Mouse (Mus musculus) central nervous system, embryonic 14 days (tissue): ENCODE results near the gene Elovl3. TPM values are rescaled to one million over a fixed set of nuclear protein-coding genes. Genes with fewer than 3 reads are reported as not detected.

Experiments used
- polyA plus RNA-seq: library from polyadenylated mRNA; depleted of rRNA; stranded (reverse); fragments of >200 nt; gene quantifications from 2 replicates; pipeline ENCODE4 v1.2.3, GENCODE M21; 2012; rRNA removed

Elovl3 gene
- not detected in 2 replicates for polyA plus RNA-seq

DNA sequence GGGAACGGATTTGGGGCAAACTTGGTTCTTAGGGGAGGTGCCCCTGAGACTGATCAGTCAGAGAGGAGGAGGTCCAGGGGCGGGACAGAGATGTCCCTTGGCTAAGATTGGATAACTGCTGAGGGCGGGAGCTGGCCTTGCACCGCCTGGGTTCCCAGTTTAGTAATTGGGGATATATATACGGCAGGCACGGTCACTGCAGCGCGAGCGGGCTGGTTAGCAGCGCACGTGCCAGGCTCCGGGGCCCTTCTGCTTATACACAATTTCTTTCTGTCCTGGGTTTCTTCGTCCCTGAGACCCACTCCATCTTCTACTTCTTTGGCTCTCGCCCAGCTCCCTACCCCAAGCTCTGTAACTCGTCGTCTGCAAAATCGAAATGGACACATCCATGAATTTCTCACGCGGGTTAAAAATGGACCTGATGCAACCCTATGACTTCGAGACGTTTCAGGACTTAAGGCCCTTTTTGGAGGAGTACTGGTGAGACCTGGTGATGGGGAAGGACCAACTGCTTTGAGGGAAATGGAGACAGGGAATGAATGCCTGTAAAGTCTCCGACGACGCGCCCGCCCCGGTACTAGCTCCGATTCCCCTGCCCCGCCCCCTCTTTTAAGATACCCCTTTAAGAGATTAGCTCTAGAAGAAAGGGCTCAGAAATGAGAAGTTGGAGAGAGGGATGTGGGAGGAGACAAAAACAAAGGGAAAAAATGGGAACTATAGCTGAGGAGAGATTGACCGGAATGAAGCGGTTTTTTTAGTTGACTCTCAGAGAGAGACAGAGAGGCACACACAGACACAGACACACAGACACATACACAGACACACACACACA, at the start of gene Elovl3:
Gene Elovl3, plus strand, starts transcription at position 204 of the 832 bp plus-strand sequence.

DNA sequence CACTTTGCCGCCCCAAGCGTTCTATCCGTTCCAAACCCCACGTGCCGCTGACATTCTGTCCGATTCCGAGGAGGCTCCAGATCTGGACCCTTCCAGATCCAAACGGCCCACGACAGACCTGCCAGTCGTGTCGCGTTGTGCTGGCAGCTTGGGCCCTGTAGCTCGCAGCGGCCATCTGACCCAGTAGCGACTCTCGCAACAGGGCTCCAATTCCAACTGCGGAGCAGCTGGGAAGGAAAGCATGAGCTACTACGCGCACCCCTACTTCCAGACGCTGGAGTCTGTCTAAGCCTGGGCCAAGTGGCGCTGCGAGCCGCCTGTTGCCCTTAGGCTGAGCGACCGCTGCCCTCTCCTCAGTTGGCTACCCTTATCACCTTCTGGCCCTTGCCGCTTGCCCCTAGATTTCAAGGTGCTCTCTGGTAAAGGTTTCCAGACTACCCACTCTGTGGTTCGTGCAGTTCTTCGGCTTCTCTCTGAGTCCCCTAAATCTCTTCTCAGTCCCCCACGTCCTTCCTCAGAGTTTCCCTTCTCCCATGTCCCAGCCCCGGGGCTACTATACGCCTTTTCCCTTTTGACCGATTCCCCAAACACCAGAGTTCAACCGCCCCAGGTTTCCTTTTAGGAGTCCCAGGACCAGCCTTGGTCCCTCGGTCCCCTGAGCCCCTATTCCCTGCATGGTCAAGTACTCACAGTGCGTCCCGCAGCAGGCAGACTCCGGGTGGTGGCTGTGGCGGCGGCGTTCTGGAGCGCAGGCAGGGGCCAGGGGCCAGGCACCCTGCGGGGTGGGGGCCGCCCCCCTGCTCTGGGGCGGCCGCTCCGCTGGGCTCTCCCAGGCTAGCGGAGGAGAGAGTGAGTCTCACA, 16.0 kb downstream of the Elovl3 start, which contains the start of gene Pitx3:
Gene Pitx3, minus strand, starts transcription at position 816 of the 861 bp plus-strand sequence.

DNA sequence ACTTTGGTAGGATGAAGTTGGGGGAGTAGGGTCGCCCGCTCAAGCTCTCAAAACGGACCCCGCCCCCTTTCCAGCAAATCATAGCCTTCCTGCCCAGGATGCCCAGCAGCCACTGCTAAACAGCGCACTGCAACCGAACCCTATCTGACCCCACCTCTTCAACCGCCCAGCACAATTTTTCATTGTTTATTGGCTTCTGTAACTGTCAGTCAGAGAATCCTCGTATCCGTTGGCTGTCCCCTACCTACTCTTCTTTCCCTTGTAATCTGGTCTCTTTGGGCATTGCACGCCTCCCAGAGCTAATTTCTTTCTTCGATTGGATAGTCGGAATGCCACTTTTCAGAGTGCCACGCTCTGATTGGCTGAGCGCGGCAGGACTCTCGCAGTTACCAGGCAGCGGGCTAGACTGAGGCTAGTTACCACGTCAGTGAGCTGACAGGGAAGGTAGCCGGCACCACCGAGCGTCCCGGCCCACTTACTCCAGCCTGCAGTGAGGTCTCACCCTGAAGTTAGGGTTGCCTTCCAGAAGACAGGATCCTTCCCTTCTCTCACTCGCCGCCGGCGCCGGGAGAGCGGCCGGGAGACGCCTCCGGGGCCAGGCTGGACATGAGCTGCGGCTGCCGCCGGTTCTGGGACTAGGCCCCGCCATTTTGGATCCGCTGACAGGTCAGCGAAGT, 20.6 kb downstream of the Elovl3 start, which contains the start of gene Gbf1:
Gene Gbf1, plus strand, starts transcription at position 383 of the 677 bp plus-strand sequence.

Other genes starting within 250 kb of the Elovl3 start
- 18.4 and 19.2 TPM in 2 replicates for gene Armh3, start 133.4 kb upstream of the Elovl3 start, polyA plus RNA-seq
- 1.5 and 2.1 TPM in 2 replicates for gene Hps6, start 128.4 kb upstream of the Elovl3 start, polyA plus RNA-seq
- 28.8 and 34.4 TPM in 2 replicates for gene Pprc1, start 87.0 kb upstream of the Elovl3 start, polyA plus RNA-seq
- gene Ldb1, start 86.7 kb upstream of the Elovl3 start, polyA plus RNA-seq = 437 and 513 TPM in 2 replicates
- gene Nolc1, start 56.0 kb upstream of the Elovl3 start, polyA plus RNA-seq = 63.6 and 64.1 TPM in 2 replicates
- 1.5 and 3.9 TPM in 2 replicates for gene Pitx3, start 16.4 kb downstream of the Elovl3 start, polyA plus RNA-seq
- gene Gbf1, start 20.6 kb downstream of the Elovl3 start, polyA plus RNA-seq = 74.4 and 83.3 TPM in 2 replicates
- gene Nfkb2, start 172.4 kb downstream of the Elovl3 start, polyA plus RNA-seq = 5.0 and 9.9 TPM in 2 replicates
- gene Psd, start 195.3 kb downstream of the Elovl3 start, polyA plus RNA-seq = 214 and 221 TPM in 2 replicates
- gene Fbxl15, start 196.3 kb downstream of the Elovl3 start, polyA plus RNA-seq = 29.5 and 29.6 TPM in 2 replicates
- 216 and 218 TPM in 2 replicates for gene Cuedc2, start 206.8 kb downstream of the Elovl3 start, polyA plus RNA-seq
- 10.6 and 11.1 TPM in 2 replicates for gene Mfsd13a, start 209.2 kb downstream of the Elovl3 start, polyA plus RNA-seq
- gene 2310034G01Rik, start 218.4 kb downstream of the Elovl3 start, polyA plus RNA-seq = 1.9 TPM in 2 replicates